Mouse (Mus musculus): ENCODE measurements at regions not wholly inside any gene's neighbourhood (a gene's known extent, or its start where the extent isn't known, plus 50 kb on each side); places are given as distances from the start of the nearest gene placed in this dataset.

GRCm38 (mm10) chr12:15741219-15741618, 75.5 kb downstream of the Trib2 start:
- ATAC-seq (replicated peaks; ENCODE audit: low FRiP score, low TSS enrichment, poor library complexity, severe bottlenecking) = no peak

DNA sequence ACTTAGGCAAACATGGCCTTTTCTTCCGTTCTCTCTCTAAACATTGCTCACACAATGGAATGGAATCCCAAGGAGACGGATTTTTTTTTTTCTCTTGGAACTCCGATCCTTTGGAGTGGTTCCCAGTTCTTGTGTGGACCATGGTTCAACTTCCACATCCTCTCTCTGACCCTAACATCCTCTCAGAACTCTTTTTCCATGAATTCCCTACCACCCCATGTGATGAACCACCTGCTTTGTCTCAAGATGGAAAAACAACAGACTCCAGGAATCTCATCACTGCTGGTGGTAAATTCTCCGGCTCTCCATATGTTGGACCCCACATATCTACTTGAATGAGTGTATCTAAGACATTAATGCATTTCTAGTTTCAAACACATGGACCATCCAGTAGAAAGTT, 77.7 kb downstream of the Trib2 start:
- no peak for ATAC-seq (replicated peaks; ENCODE audit: low FRiP score, low TSS enrichment, poor library complexity, severe bottlenecking)

GRCm38 (mm10) chr12:15731261-15731660, 85.5 kb downstream of the Trib2 start:
- ATAC-seq (replicated peaks; ENCODE audit: low FRiP score, low TSS enrichment, poor library complexity, severe bottlenecking) = no peak

- ATAC-seq (replicated peaks; ENCODE audit: low FRiP score, low TSS enrichment, poor library complexity, severe bottlenecking) = no peak
Measured at GRCm38 (mm10) chr12:15729696-15730095, 87.0 kb downstream of the Trib2 start.

DNA sequence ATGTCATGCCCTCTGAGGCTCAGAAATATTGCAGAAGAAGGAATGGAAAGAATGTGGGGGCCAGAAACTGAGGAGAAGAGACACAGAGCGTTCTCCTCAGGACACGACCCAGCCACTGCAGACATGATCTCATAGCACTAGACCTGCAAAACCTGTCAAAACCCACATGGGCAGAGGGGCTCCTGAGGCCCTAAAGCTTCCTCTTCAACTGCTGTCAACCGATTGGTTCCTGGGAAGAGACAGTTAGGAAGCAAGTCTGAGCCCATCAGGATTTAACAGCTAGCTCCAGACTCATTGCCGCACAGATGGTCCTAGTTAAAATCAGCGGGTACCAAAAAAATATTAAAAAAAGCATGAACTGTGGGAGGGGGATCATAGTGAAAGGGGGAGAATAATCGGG, 93.2 kb downstream of the Trib2 start:
- ATAC-seq (replicated peaks; ENCODE audit: low FRiP score, low TSS enrichment, poor library complexity, severe bottlenecking) = no peak

GRCm38 (mm10) chr12:15722161-15722560, 94.6 kb downstream of the Trib2 start:
- ATAC-seq (replicated peaks; ENCODE audit: low FRiP score, low TSS enrichment, poor library complexity, severe bottlenecking) = no peak

GRCm38 (mm10) chr12:15720171-15720570, 96.6 kb downstream of the Trib2 start:
- no peak for ATAC-seq (replicated peaks; ENCODE audit: low FRiP score, low TSS enrichment, poor library complexity, severe bottlenecking)

- ATAC-seq (replicated peaks; ENCODE audit: low FRiP score, low TSS enrichment, poor library complexity, severe bottlenecking) = no peak
Measured at GRCm38 (mm10) chr12:15718827-15719226, 97.9 kb downstream of the Trib2 start.

DNA sequence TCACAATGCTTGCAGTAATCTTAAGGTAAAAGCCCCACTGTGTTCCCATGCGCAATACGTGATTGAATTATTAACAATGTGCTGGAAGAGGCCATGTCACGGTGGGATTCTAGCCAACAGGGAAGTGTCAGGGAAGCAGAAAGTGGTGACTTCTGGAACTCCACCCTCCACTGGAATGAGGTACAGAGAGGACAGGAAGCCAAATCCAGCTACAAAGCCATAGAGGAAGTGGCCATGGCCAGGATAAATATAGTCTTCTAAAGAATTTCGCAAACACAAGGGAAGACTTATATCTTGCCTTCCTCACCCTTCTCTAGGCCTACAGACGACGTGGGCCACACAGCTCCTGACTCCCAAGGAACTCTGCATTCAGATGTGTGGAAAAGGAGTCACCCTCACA, 98.7 kb downstream of the Trib2 start:
- ATAC-seq (replicated peaks; ENCODE audit: low FRiP score, low TSS enrichment, poor library complexity, severe bottlenecking) = no peak

- no peak for ATAC-seq (replicated peaks; ENCODE audit: low FRiP score, low TSS enrichment, poor library complexity, severe bottlenecking)
Measured at GRCm38 (mm10) chr12:15717342-15717741, 99.4 kb downstream of the Trib2 start.

DNA sequence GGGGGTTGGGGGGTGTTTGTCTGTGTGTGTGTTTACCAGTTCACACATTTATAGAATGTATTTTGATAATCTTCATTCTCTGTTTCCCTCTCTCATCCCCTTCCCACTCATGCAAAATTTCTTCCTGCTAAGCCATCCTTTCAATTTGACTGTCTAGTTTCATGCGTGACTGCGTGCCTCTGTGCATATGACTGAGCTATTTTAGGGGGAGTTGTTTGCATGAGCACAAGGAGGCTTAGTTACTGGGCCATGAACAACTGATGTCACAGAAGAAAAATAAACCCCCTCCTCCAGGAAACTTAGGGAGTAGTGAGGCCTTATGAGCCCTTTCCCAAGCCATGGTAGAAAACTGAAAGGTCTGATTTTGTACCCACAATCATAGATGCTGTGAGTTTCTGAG, 103.1 kb downstream of the Trib2 start:
- no peak for ATAC-seq (replicated peaks; ENCODE audit: low FRiP score, low TSS enrichment, poor library complexity, severe bottlenecking)

DNA sequence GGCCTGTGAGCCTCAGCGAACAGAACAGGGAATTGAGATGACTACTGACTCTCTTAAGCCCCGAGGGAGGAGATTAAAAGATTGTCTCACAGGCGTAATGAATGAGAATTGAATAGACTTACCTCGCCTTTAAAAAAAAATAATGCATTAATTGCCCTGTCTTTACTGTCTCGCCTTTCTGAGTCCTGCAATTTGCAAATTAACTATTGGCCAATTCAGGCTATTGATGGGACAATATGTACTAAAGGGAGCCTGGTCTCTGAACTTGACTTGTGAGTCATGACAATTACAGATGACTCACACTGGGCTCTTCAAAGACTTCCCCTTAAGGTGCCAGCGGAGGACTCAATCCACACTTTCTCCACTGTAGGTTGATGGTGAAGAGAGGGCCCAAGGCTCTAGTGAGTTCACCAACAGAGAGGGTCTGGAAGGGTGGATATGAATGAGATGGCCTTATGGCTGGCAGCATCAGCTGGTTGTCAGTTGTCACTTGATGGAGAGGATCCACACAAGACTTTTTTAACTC, 109.1 kb downstream of the Trib2 start:
- no peak for ATAC-seq (replicated peaks; ENCODE audit: low FRiP score, low TSS enrichment, poor library complexity, severe bottlenecking)

- ATAC-seq (replicated peaks; ENCODE audit: low FRiP score, low TSS enrichment, poor library complexity, severe bottlenecking) = no peak
Measured at GRCm38 (mm10) chr12:15704412-15704811, 112.3 kb downstream of the Trib2 start.

- no peak for ATAC-seq (replicated peaks; ENCODE audit: low FRiP score, low TSS enrichment, poor library complexity, severe bottlenecking)
Measured at GRCm38 (mm10) chr12:15702137-15702536, 114.6 kb downstream of the Trib2 start.

DNA sequence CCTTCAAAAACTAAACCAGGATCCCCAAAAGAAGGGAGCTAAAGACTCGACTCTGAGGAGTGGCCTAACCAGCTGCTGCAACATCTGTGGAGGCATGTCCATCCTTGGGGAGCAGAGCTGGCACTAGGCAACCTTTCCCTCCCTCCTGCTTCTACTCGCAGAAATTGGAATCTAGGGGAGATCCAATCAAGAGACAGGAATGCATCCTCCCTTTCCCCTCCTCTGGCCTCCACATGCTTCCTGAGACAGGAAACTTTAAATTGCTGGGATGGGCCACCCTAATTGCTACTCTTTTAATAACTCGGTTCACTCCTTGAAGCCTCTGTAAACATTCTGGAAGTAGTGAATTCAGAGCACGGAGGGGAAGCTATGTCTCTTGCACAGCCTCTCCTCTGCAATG, 117.9 kb downstream of the Trib2 start:
- no peak for ATAC-seq (replicated peaks; ENCODE audit: low FRiP score, low TSS enrichment, poor library complexity, severe bottlenecking)

- no peak for ATAC-seq (replicated peaks; ENCODE audit: low FRiP score, low TSS enrichment, poor library complexity, severe bottlenecking)
Measured at GRCm38 (mm10) chr12:15698042-15698771, 118.5 kb downstream of the Trib2 start.

DNA sequence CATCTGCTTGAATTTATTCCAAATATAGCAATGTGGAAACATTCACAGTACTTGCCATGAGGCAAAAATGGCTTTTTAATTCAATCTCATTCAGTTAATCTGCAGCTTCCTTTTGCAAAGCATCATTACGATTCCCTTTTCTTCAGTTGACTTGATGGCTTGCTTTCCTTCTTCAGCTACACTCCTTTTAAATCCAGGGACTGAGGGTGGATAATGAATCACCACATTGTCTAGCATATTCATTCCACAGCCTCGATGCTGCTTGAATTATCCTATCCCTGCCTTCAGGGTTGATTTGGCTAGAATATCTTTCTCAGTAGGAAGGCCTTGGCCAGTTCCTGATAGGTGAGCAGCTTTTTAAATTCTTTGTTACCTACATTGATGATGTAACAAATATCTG, 128.4 kb downstream of the Trib2 start:
- ATAC-seq (replicated peaks; ENCODE audit: low FRiP score, low TSS enrichment, poor library complexity, severe bottlenecking) = no peak

- no peak for ATAC-seq (replicated peaks; ENCODE audit: low FRiP score, low TSS enrichment, poor library complexity, severe bottlenecking)
Measured at GRCm38 (mm10) chr12:15684311-15684710, 132.4 kb downstream of the Trib2 start.

GRCm38 (mm10) chr12:15681678-15682355, 134.9 kb downstream of the Trib2 start:
- ATAC-seq (replicated peaks; ENCODE audit: low FRiP score, low TSS enrichment, poor library complexity, severe bottlenecking) = no peak

GRCm38 (mm10) chr12:15676127-15676526, 140.6 kb downstream of the Trib2 start:
- no peak for ATAC-seq (replicated peaks; ENCODE audit: low FRiP score, low TSS enrichment, poor library complexity, severe bottlenecking)

GRCm38 (mm10) chr12:15659755-15660154, 157.0 kb downstream of the Trib2 start:
- ATAC-seq (replicated peaks; ENCODE audit: low FRiP score, low TSS enrichment, poor library complexity, severe bottlenecking) = no peak

All from megakaryocyte-erythroid progenitor cell, adult 5-6 weeks (primary cell).